Mouse (Mus musculus): Measurements from ENCODE around the gene Creb5. TPM values are rescaled to one million over a fixed set of nuclear protein-coding genes. Genes with fewer than 3 reads are reported as not detected.

The Creb5 gene
- polyA plus RNA-seq, 1 experiment from 2014 or later = 3.5 TPM

- H3K9ac ChIP-seq (replicated peaks; ENCODE audit: low read length) = no peak overlapping the region
- no peak overlapping the region for H3K4me3 ChIP-seq (ENCODE audit: low read length)
- H3K9me3 ChIP-seq (ENCODE audit: low read length) = no peaks in the 10 kb centered on the region
- no peaks in the 10 kb centered on the region for H3K4me1 ChIP-seq (ENCODE audit: insufficient read depth, low read length)
- H3K27ac ChIP-seq (ENCODE audit: low read length) = no peak overlapping the region
- H3K27me3 ChIP-seq (ENCODE audit: insufficient read depth, low read length) = no peaks in the 10 kb centered on the region
- WGBS = 83% methylated on average over 4 of the region's 4 CpGs
- no peaks in the 10 kb centered on the region for H3K36me3 ChIP-seq (ENCODE audit: insufficient read depth, low read length)
- no peak overlapping the region for H3K4me2 ChIP-seq (replicated peaks; ENCODE audit: low read depth, low read length)
- no peak for ATAC-seq (ENCODE audit: low FRiP score, low TSS enrichment)
These were observed 228.5 kb downstream of the Creb5 start for GRCm38 (mm10) chr6:53515611-53516010.

GRCm38 (mm10) chr6:53517371-53517945, 230.4 kb downstream of the Creb5 start:
- no peaks in the 10 kb centered on the region for H3K4me1 ChIP-seq (ENCODE audit: insufficient read depth, low read length)
- H3K4me3 ChIP-seq (ENCODE audit: low read length) = no peak overlapping the region
- no peaks in the 10 kb centered on the region for H3K9me3 ChIP-seq (ENCODE audit: low read length)
- H3K27ac ChIP-seq (ENCODE audit: low read length) = no peak overlapping the region
- no peaks in the 10 kb centered on the region for H3K27me3 ChIP-seq (ENCODE audit: insufficient read depth, low read length)
- no peak overlapping the region for H3K4me2 ChIP-seq (replicated peaks; ENCODE audit: low read depth, low read length)
- no peaks in the 10 kb centered on the region for H3K36me3 ChIP-seq (ENCODE audit: insufficient read depth, low read length)
- H3K9ac ChIP-seq (replicated peaks; ENCODE audit: low read length) = no peak overlapping the region
- no peak for ATAC-seq (ENCODE audit: low FRiP score, low TSS enrichment)
- WGBS = 62% methylated on average over 5 of the region's 5 CpGs

- Histone ChIP-seq H3K4me2 (replicated peaks; ENCODE audit: low read depth, low read length) (no peak overlapping the region), H3K4me3 (ENCODE audit: low read length) (no peak overlapping the region), H3K9me3 (ENCODE audit: low read length) (no peaks in the 10 kb centered on the region), H3K36me3 (ENCODE audit: insufficient read depth, low read length) (no peaks in the 10 kb centered on the region), H3K9ac (replicated peaks; ENCODE audit: low read length) (no peak overlapping the region), H3K27me3 (ENCODE audit: insufficient read depth, low read length) (no peaks in the 10 kb centered on the region), H3K27ac (ENCODE audit: low read length) (no peak overlapping the region), H3K4me1 (ENCODE audit: insufficient read depth, low read length) (no peaks in the 10 kb centered on the region)
- WGBS = 90% methylated on average over 13 of the region's 13 CpGs
- no peak for ATAC-seq (ENCODE audit: low FRiP score, low TSS enrichment)
These were observed 236.8 kb downstream of the Creb5 start for GRCm38 (mm10) chr6:53523743-53524497.

GRCm38 (mm10) chr6:53526460-53526859, 239.4 kb downstream of the Creb5 start:
- H3K27ac ChIP-seq (ENCODE audit: low read length) = no peak overlapping the region
- H3K9me3 ChIP-seq (ENCODE audit: low read length) = no peaks in the 10 kb centered on the region
- no peaks in the 10 kb centered on the region for H3K27me3 ChIP-seq (ENCODE audit: insufficient read depth, low read length)
- WGBS = 92% methylated on average over 1 of the region's 1 CpGs
- no peak overlapping the region for H3K4me2 ChIP-seq (replicated peaks; ENCODE audit: low read depth, low read length)
- no peak overlapping the region for H3K4me3 ChIP-seq (ENCODE audit: low read length)
- H3K4me1 ChIP-seq (ENCODE audit: insufficient read depth, low read length) = no peaks in the 10 kb centered on the region
- ATAC-seq (ENCODE audit: low FRiP score, low TSS enrichment) = no peak
- no peaks in the 10 kb centered on the region for H3K36me3 ChIP-seq (ENCODE audit: insufficient read depth, low read length)
- H3K9ac ChIP-seq (replicated peaks; ENCODE audit: low read length) = no peak overlapping the region

- 84% methylated on average over 8 of the region's 8 CpGs for WGBS
- no peak overlapping the region for H3K27ac ChIP-seq (ENCODE audit: low read length)
- ATAC-seq (ENCODE audit: low FRiP score, low TSS enrichment) = no peak
These were observed 243.7 kb downstream of the Creb5 start for GRCm38 (mm10) chr6:53530742-53531141.

GRCm38 (mm10) chr6:53531461-53531860, 244.4 kb downstream of the Creb5 start:
- 88% methylated on average over 4 of the region's 4 CpGs for WGBS

More at GRCm38 (mm10) chr6:53530742-53531141, 243.7 kb downstream of the Creb5 start:
- H3K9ac ChIP-seq (replicated peaks; ENCODE audit: low read length) = no peak overlapping the region
- H3K36me3 ChIP-seq (ENCODE audit: insufficient read depth, low read length) = no peaks in the 10 kb centered on the region
- H3K4me1 ChIP-seq (ENCODE audit: insufficient read depth, low read length) = no peaks in the 10 kb centered on the region
- H3K4me3 ChIP-seq (ENCODE audit: low read length) = no peak overlapping the region
- no peaks in the 10 kb centered on the region for H3K27me3 ChIP-seq (ENCODE audit: insufficient read depth, low read length)
- no peaks in the 10 kb centered on the region for H3K9me3 ChIP-seq (ENCODE audit: low read length)
- no peak overlapping the region for H3K4me2 ChIP-seq (replicated peaks; ENCODE audit: low read depth, low read length)

GRCm38 (mm10) chr6:53537530-53537929, 250.5 kb downstream of the Creb5 start:
- H3K27ac ChIP-seq (ENCODE audit: low read length) = no peak overlapping the region
- no peak overlapping the region for H3K9ac ChIP-seq (replicated peaks; ENCODE audit: low read length)
- ATAC-seq (ENCODE audit: low FRiP score, low TSS enrichment) = no peak
- H3K36me3 ChIP-seq (ENCODE audit: insufficient read depth, low read length) = no peaks in the 10 kb centered on the region
- WGBS = 92% methylated on average over 4 of the region's 4 CpGs
- H3K4me2 ChIP-seq (replicated peaks; ENCODE audit: low read depth, low read length) = no peak overlapping the region
- no peaks in the 10 kb centered on the region for H3K4me1 ChIP-seq (ENCODE audit: insufficient read depth, low read length)
- H3K27me3 ChIP-seq (ENCODE audit: insufficient read depth, low read length) = no peaks in the 10 kb centered on the region; the same call in 1 of the 2 replicates
- no peaks in the 10 kb centered on the region for H3K9me3 ChIP-seq (ENCODE audit: low read length)
- no peak overlapping the region for H3K4me3 ChIP-seq (ENCODE audit: low read length)

More at GRCm38 (mm10) chr6:53531461-53531860, 244.4 kb downstream of the Creb5 start:
- H3K4me1 ChIP-seq (ENCODE audit: insufficient read depth, low read length) = no peaks in the 10 kb centered on the region
- no peaks in the 10 kb centered on the region for H3K9me3 ChIP-seq (ENCODE audit: low read length)
- no peaks in the 10 kb centered on the region for H3K27me3 ChIP-seq (ENCODE audit: insufficient read depth, low read length)
- H3K27ac ChIP-seq (ENCODE audit: low read length) = no peak overlapping the region
- H3K4me3 ChIP-seq (ENCODE audit: low read length) = no peak overlapping the region
- ATAC-seq (ENCODE audit: low FRiP score, low TSS enrichment) = no peak
- H3K4me2 ChIP-seq (replicated peaks; ENCODE audit: low read depth, low read length) = no peak overlapping the region
- H3K36me3 ChIP-seq (ENCODE audit: insufficient read depth, low read length) = no peaks in the 10 kb centered on the region
- H3K9ac ChIP-seq (replicated peaks; ENCODE audit: low read length) = no peak overlapping the region

- Histone ChIP-seq H3K27ac (ENCODE audit: low read length) (no peak overlapping the region), H3K27me3 (ENCODE audit: insufficient read depth, low read length) (no peaks in the 10 kb centered on the region; the same call in 1 of the 2 replicates), H3K36me3 (ENCODE audit: insufficient read depth, low read length) (no peaks in the 10 kb centered on the region), H3K9ac (replicated peaks; ENCODE audit: low read length) (no peak overlapping the region), H3K4me1 (ENCODE audit: insufficient read depth, low read length) (peaks cover 11% of the 10 kb centered on the region), H3K4me3 (ENCODE audit: low read length) (no peak overlapping the region), H3K9me3 (ENCODE audit: low read length) (no peaks in the 10 kb centered on the region), H3K4me2 (replicated peaks; ENCODE audit: low read depth, low read length) (no peak overlapping the region)
- 91% methylated on average over 5 of the region's 5 CpGs for WGBS
- ATAC-seq (ENCODE audit: low FRiP score, low TSS enrichment) = no peak
These were observed 254.7 kb downstream of the Creb5 start for GRCm38 (mm10) chr6:53541798-53542197.

GRCm38 (mm10) chr6:53545483-53545900, 258.4 kb downstream of the Creb5 start:
- H3K27ac ChIP-seq (ENCODE audit: low read length) = peak overlapping the region; percentile 5; the same call in 1 of the 2 replicates
- no peak overlapping the region for H3K4me2 ChIP-seq (replicated peaks; ENCODE audit: low read depth, low read length)
- no peaks in the 10 kb centered on the region for H3K9me3 ChIP-seq (ENCODE audit: low read length)
- no peak overlapping the region for H3K9ac ChIP-seq (replicated peaks; ENCODE audit: low read length)
- 20% methylated on average over 2 of the region's 2 CpGs for WGBS
- peaks cover 9% of the 10 kb centered on the region for H3K27me3 ChIP-seq (ENCODE audit: insufficient read depth, low read length)
- no peak overlapping the region for H3K4me3 ChIP-seq (ENCODE audit: low read length)
- H3K4me1 ChIP-seq (ENCODE audit: insufficient read depth, low read length) = peaks cover 30% of the 10 kb centered on the region
- peak; percentile 31; the same call in 1 of the 2 replicates for ATAC-seq (ENCODE audit: low FRiP score, low TSS enrichment)
- no peaks in the 10 kb centered on the region for H3K36me3 ChIP-seq (ENCODE audit: insufficient read depth, low read length)

- H3K27me3 ChIP-seq (ENCODE audit: insufficient read depth, low read length) = peaks cover 13% of the 10 kb centered on the region
- H3K9me3 ChIP-seq (ENCODE audit: low read length) = no peaks in the 10 kb centered on the region
- no peak overlapping the region for H3K4me2 ChIP-seq (replicated peaks; ENCODE audit: low read depth, low read length)
- H3K36me3 ChIP-seq (ENCODE audit: insufficient read depth, low read length) = no peaks in the 10 kb centered on the region
- no peak overlapping the region for H3K9ac ChIP-seq (replicated peaks; ENCODE audit: low read length)
- H3K4me1 ChIP-seq (ENCODE audit: insufficient read depth, low read length) = peaks cover 30% of the 10 kb centered on the region
- H3K4me3 ChIP-seq (ENCODE audit: low read length) = no peak overlapping the region
- peak; percentile 42; the same call in 1 of the 2 replicates for ATAC-seq (ENCODE audit: low FRiP score, low TSS enrichment)
- no peak overlapping the region for H3K27ac ChIP-seq (ENCODE audit: low read length)
- WGBS = 13% methylated on average over 5 of the region's 5 CpGs
These were observed 258.9 kb downstream of the Creb5 start for GRCm38 (mm10) chr6:53545989-53546388.

Data from kidney, embryonic 16.5 days (tissue).